24 mouse cellular contexts compared by ENCODE assay signal in genomic region chr6:42834084-42834483, GRCm38 (mm10). TPM values are rescaled to one million over a fixed set of nuclear protein-coding genes. Genes with fewer than 3 reads are reported as not detected.
"Had no signal": no experiment of that assay in that cellular context is flagged by ENCODE, and none has a peak within 500 bp of the region (broad histone marks: within the 10 kb centered on the region; RNA-seq: fewer than 3 reads in every experiment).

Gene Olfr449 (plus strand): TSS chr6:42834384.

- H3K27me3 ChIP-seq: neural tube, embryonic 13.5 days; neural tube, embryonic 15.5 days; stomach, embryonic 15.5 days had no signal

- DNase-seq: retina, postnatal 1 day; right cerebral cortex, adult 18-20 months; right cerebral cortex, postnatal 14 days; right cerebral cortex, postnatal 25 days; right cerebral cortex, postnatal 4 days; spleen, adult 18-20 months; thymus, adult 18-20 months; thymus, adult 2 months; thymus, postnatal 14 days; thymus, postnatal 25 days; thymus, postnatal 36 days; thymus, postnatal 4 days had no signal

- H3K9ac ChIP-seq: neural tube, embryonic 13.5 days; neural tube, embryonic 15.5 days; stomach, embryonic 15.5 days had no signal

- H3K4me2 ChIP-seq: neural tube, embryonic 13.5 days; neural tube, embryonic 15.5 days; stomach, embryonic 15.5 days had no signal

- H3K4me3 ChIP-seq: neural tube, embryonic 13.5 days; neural tube, embryonic 15.5 days; stomach, embryonic 15.5 days had no signal

- H3K4me1 ChIP-seq: neural tube, embryonic 13.5 days; neural tube, embryonic 15.5 days; stomach, embryonic 15.5 days had no signal

- H3K9me3 ChIP-seq: neural tube, embryonic 13.5 days; neural tube, embryonic 15.5 days; stomach, embryonic 15.5 days had no signal

- H3K27ac ChIP-seq: neural tube, embryonic 13.5 days; neural tube, embryonic 15.5 days; stomach, embryonic 15.5 days; stomach, postnatal 0 days had no signal

- H3K36me3 ChIP-seq: neural tube, embryonic 13.5 days; neural tube, embryonic 15.5 days; stomach, embryonic 15.5 days had no signal

RNA-seq across cellular contexts. Expression of gene Olfr449, which starts in this region (rescaled TPM):
- polyA plus RNA-seq: neural tube, embryonic 13.5 days; neural tube, embryonic 14.5 days; neural tube, embryonic 15.5 days; small intestine, adult 2 months; spleen, adult 2 months; stomach, embryonic 14.5 days; stomach, embryonic 15.5 days; stomach, embryonic 16.5 days; stomach, postnatal 0 days; testis, adult 2 months; thymus, adult 2 months; thymus, postnatal 0 days; urinary bladder, adult 2 months had no signal
